Mouse (Mus musculus) neural tube, embryonic 14.5 days (tissue): ENCODE data around the gene Lmo7. TPM values are rescaled to one million over a fixed set of nuclear protein-coding genes. Genes with fewer than 3 reads are reported as not detected.

ENCODE experiments used
- ATAC-seq: fragments of 200-750 bp; cut with Nextera tagmentation; 2 replicates; pipeline ENCODE4 v1.8.0; 2017; ENCODE audit warnings: low read depth, mild to moderate bottlenecking, moderate TSS enrichment, moderate library complexity
- H3K27ac ChIP-seq: fragments of 300-500 bp; sonication (generic); 2 replicates; pipeline ENCODE4 v1.5.1; 2014; ENCODE audit warnings: low read depth, mild to moderate bottlenecking, control low read depth, low read length, moderate library complexity, mixed read lengths
- H3K27me3 ChIP-seq: fragments of 300-500 bp; sonication (generic); 2 replicates; pipeline ENCODE4 v1.6.1; 2014; ENCODE audit warnings: low read length; ENCODE audit not compliant: control insufficient read depth, insufficient read depth
- H3K36me3 ChIP-seq: fragments of 300-500 bp; sonication (generic); 2 replicates; pipeline ENCODE4 v1.6.1; 2014; ENCODE audit warnings: low read length, mixed read lengths; ENCODE audit not compliant: control insufficient read depth, insufficient read depth
- H3K4me1 ChIP-seq: fragments of 300-500 bp; sonication (generic); 2 replicates; pipeline ENCODE4 v1.6.1; 2014; ENCODE audit warnings: low read length; ENCODE audit not compliant: control insufficient read depth, insufficient read depth
- H3K4me2 ChIP-seq: fragments of 300-500 bp; sonication (generic); 2 replicates; pipeline ENCODE4 v1.6.1; 2014; ENCODE audit warnings: mild to moderate bottlenecking, low read depth, low read length, control low read depth
- H3K4me3 ChIP-seq: fragments of 300-500 bp; sonication (generic); 2 replicates; pipeline ENCODE4 v1.5.1; 2014; ENCODE audit warnings: low read depth, low read length, control low read depth, mixed read lengths
- H3K9ac ChIP-seq: fragments of 300-500 bp; sonication (generic); replicated peaks from 2 replicates; pipeline ENCODE4 v1.6.1; 2014; ENCODE audit warnings: low read depth, mild to moderate bottlenecking, control low read depth, low read length, mixed read lengths
- H3K9me3 ChIP-seq: fragments of 300-500 bp; sonication (generic); 2 replicates; pipeline ENCODE4 v1.6.1; 2016; ENCODE audit warnings: low read length; ENCODE audit not compliant: control insufficient read depth
- WGBS: fragments of 180-500 bp; shearing (Covaris S2); extraction: QIAGEN DNeasy Blood & Tissue Kit; methylation state at CpG from one replicate; pipeline ENCODE4 v1.1.7; 2014; 5-methylcytosine and 5-hydroxymethylcytosine counted together
- polyA plus RNA-seq: library from polyadenylated mRNA; unstranded; fragments of >200 nt; fragmentation: Nextera tagmentation; extraction: Ambion mirVana; gene quantifications from 2 replicates; pipeline ENCODE4 v1.2.1, GENCODE M21; 2014

The Lmo7 gene
- polyA plus RNA-seq, 1 experiment from 2014 or later, result 1.7 TPM

DNA sequence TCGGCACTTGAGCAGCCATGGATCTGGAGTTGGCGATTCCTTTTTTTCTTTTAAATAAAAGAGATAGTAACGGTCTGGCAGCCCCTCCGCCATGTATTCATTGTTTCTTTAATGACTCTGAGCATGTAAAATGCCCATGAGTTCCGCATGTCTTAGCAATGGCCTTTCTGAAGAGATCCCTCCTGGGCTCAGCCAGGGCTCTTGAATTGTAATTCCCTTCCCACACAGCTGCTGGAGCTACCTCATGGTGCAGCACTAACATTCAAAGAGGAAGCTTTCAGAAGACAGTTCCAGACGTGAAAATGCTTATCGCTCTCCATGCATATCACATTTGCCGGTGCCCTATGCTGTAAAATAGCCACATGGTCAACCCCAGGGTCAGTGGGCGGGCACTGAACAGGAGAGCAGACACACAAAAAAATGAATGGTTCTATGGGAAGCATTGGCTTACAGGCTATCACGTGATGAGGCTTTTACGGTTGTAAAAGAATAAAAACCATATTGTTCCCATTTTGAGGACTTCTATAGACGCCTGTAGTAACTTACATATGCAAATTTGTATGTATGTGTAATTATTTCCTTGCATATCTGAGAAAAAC, 198.0 kb downstream of the Lmo7 start:
- Histone ChIP-seq H3K4me1 (no peaks in the 10 kb centered on the region), H3K4me2 (no peak overlapping the region), H3K4me3 (no peak overlapping the region), H3K27me3 (no peaks in the 10 kb centered on the region), H3K9me3 (no peaks in the 10 kb centered on the region), H3K27ac (no peak overlapping the region), H3K9ac (no peak overlapping the region), H3K36me3 (no peaks in the 10 kb centered on the region)
- WGBS, result 37% methylated on average over 12 of the region's 12 CpGs
- ATAC-seq, result no peak; the same call in 1 of the 2 replicates

DNA sequence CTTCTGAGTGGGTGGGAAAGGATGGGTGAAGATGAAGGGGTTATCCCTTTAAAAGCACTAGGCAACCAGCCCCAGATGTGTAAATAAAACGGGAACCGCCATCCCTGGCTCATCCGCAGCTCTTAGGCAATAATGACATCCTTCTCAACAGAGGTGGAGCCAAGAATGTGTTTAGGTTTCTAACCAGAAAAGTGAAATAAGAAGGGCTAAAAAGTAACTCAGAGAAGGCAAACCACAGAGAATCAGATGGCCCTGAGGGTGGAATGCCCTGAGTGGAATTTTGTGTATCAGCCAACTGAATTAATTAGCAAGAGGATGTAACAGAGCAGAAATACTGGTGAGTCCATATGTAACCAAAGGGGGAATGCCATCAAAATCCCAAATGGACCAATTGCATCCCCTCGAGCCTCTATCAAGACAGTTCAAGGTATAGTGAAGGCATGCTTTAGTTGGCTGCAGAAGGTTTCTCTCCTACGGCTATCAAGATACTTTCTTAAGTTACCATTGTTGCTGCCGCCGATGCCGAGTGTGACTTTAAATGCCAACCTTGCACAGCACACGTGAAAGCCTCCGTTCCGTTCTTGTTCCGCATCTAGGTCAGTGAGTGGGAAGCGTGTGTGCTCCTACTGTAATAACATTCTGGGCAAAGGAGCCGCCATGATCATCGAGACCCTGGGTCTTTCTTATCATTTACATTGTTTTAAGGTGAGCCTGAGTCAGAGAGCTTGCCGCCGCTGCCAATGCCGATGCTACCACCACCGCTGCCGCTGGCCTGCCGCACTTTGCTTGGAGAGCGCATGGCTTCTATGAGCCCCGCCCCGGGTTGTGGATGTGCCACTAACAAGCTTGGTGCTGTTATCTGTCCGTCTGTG, 201.1 kb downstream of the Lmo7 start:
- Histone ChIP-seq H3K4me3 (no peak overlapping the region), H3K4me2 (no peak overlapping the region), H3K9me3 (no peaks in the 10 kb centered on the region), H3K4me1 (no peaks in the 10 kb centered on the region), H3K9ac (no peak overlapping the region), H3K27ac (no peak overlapping the region), H3K36me3 (no peaks in the 10 kb centered on the region), H3K27me3 (no peaks in the 10 kb centered on the region)
- no peak for ATAC-seq
- 95% methylated on average over 25 of the region's 25 CpGs for WGBS

DNA sequence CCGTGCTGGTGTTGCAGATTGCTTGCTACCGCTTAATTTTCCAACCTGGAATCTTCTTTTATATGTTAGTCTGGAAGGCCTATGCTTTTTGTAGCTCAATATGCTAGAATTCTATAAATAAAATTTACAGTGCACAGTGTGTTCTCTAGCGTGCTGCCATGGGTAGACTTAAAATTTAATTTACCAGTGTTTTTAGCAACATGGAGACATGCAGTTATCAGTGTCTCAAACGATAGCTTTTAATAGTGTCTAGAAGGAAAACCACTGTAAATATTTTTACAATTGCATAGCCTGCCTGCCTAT, 201.6 kb downstream of the Lmo7 start:
- no peaks in the 10 kb centered on the region for H3K9me3 ChIP-seq
- H3K36me3 ChIP-seq, result no peaks in the 10 kb centered on the region
- no peaks in the 10 kb centered on the region for H3K4me1 ChIP-seq
- no peak overlapping the region for H3K4me3 ChIP-seq
- H3K27me3 ChIP-seq, result no peaks in the 10 kb centered on the region
- ATAC-seq, result no peak
- no peak overlapping the region for H3K9ac ChIP-seq
- H3K27ac ChIP-seq, result no peak overlapping the region
- WGBS, result 91% methylated on average over 4 of the region's 4 CpGs
- H3K4me2 ChIP-seq, result no peak overlapping the region

DNA sequence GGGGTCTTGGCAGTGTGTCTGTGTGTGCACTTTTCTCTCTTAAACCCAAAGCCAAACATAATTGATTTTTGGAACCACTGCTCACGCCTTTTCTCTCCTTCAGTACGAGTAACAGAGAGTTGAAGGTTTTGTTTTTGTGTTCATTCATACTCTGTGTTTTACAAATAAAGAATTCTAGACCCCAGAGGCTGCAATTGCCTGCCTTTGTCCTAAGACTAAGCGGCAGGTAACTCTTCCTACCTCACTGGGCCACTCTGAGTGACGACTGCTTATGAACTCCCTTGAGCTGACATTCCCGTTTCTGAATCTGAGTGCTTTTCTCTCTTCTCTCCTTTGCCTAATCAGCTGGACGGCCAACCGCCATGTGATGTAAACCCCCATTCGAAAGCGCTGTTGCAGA, 203.8 kb downstream of the Lmo7 start:
- Histone ChIP-seq H3K9me3 (no peaks in the 10 kb centered on the region), H3K36me3 (no peaks in the 10 kb centered on the region), H3K27me3 (no peaks in the 10 kb centered on the region), H3K4me2 (no peak overlapping the region), H3K4me3 (no peak overlapping the region), H3K9ac (no peak overlapping the region), H3K4me1 (no peaks in the 10 kb centered on the region), H3K27ac (no peak overlapping the region)
- ATAC-seq, result no peak
- 89% methylated on average over 9 of the region's 9 CpGs for WGBS

DNA sequence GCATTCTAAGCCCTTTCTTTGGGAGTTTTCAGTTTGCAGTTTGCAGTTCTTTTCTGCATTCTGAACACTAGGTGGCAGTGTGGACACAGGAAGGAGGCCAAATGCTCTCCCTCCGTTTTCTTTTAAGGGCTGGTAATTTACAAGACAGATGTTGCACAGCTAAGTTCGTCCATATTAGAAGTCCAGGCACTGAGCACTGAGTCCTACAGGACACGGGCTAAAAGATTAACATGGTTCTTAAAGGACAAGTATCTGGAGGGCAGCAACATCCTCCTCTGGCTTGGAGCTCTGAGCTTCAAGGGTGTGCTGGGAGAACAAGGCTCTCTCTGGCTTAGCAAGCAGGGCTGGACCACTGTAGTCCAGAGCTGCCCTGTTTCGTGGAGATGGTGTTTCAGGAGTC, 213.2 kb downstream of the Lmo7 start:
- no peaks in the 10 kb centered on the region for H3K9me3 ChIP-seq
- H3K4me2 ChIP-seq, result peak overlapping the region; percentile 21; the same call in 1 of the 2 replicates
- H3K36me3 ChIP-seq, result no peaks in the 10 kb centered on the region
- WGBS, result 6% methylated on average over 4 of the region's 4 CpGs
- H3K27me3 ChIP-seq, result no peaks in the 10 kb centered on the region
- no peak overlapping the region for H3K9ac ChIP-seq
- H3K27ac ChIP-seq, result no peak overlapping the region
- ATAC-seq, result peak; percentile 62; the same call in 1 of the 2 replicates
- no peaks in the 10 kb centered on the region for H3K4me1 ChIP-seq
- no peak overlapping the region for H3K4me3 ChIP-seq

DNA sequence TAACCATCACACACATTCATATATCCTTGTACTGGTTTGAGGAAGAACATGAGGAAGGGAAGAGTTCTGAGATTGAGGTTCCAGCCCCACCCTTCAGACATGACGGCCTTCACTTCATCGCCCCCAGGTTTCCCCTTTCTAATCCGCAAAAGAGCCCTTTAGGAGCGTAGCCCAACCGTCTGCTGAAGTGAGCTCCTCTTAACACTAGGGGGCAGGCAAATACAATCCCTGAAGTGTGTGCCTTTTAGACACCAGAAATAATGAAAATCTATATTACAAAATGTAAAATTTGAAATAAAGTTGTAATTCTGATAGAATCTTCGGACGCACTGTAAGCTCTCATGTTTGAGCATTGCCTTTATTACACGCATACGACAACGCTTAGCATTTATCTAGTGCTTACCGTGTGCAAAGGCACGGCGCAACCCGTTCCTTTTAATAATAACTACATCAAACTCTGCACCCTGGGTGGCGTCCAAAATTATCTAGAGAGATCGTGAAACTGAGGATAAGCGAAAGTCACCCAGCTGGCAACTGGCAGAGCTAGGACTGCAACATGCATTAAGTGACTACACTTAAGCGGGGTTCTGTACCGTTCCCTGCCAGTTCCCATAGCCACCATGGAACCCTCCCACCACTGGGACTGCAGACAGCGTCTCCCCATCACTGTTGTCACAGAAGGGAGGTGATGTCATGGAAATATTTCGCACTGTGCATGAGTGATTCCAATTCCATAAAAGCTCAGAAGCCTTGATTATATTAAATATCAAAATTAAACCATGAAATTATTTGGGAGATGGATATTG, 217.2 kb downstream of the Lmo7 start:
- Histone ChIP-seq H3K4me3 (no peak overlapping the region), H3K36me3 (no peaks in the 10 kb centered on the region), H3K4me2 (no peak overlapping the region), H3K9ac (no peak overlapping the region), H3K9me3 (no peaks in the 10 kb centered on the region), H3K27me3 (no peaks in the 10 kb centered on the region), H3K4me1 (no peaks in the 10 kb centered on the region; the same call in 1 of the 2 replicates), H3K27ac (no peak overlapping the region)
- ATAC-seq, result peak; percentile 68
- WGBS, result 56% methylated on average over 21 of the region's 21 CpGs

DNA sequence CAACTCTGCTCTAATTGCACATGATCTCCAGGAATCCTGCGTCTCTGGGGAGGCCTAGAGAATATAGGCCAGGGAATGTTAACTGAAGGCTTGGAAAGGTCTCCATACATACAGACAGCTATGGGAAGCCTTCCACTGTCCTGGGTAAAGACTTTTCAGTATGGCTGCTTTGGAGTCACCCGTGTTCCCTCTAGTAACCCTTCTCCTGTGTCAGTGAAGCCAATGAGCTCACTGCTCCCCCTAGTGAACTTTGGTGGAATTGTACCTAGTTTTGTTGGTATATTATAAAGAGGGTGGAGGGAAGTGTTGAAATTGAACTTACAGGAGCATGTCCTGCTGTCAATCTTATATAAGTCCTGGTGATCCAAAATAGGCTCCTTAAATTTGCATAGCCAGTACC, 219.4 kb downstream of the Lmo7 start:
- no peak overlapping the region for H3K4me3 ChIP-seq
- H3K27ac ChIP-seq, result no peak overlapping the region
- H3K36me3 ChIP-seq, result no peaks in the 10 kb centered on the region
- no peaks in the 10 kb centered on the region; the same call in 1 of the 2 replicates for H3K4me1 ChIP-seq
- WGBS, result 57% methylated on average over 2 of the region's 2 CpGs
- no peaks in the 10 kb centered on the region for H3K27me3 ChIP-seq
- no peak overlapping the region for H3K9ac ChIP-seq
- no peak overlapping the region for H3K4me2 ChIP-seq
- no peaks in the 10 kb centered on the region for H3K9me3 ChIP-seq
- ATAC-seq, result no peak

DNA sequence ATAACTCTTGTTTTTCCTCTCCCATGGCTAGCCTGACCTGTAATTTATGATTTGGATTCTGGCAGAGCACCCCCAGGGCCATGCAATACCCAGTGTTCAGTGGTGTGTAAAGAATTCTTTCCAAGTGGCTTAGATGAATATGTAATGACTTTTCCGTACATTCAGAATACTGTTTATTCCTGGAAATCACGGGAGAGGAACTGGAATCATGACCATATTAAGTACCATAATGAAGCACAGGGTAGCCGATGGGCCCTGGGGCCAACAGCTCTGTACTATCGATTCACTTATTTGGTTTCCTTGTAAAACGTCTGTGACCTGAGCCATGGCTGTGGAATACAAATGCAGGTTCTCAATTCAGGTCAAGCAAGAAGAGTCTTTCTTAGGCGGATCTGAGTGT, 221.3 kb downstream of the Lmo7 start:
- ATAC-seq, result no peak; the same call in 1 of the 2 replicates
- WGBS, result 37% methylated on average over 6 of the region's 6 CpGs
- no peaks in the 10 kb centered on the region; the same call in 1 of the 2 replicates for H3K4me1 ChIP-seq

More for the DNA sequence above, 221.3 kb downstream of the Lmo7 start:
- H3K9ac ChIP-seq, result no peak overlapping the region
- H3K4me2 ChIP-seq, result no peak overlapping the region
- H3K4me3 ChIP-seq, result no peak overlapping the region
- H3K9me3 ChIP-seq, result no peaks in the 10 kb centered on the region
- no peaks in the 10 kb centered on the region for H3K36me3 ChIP-seq
- H3K27me3 ChIP-seq, result no peaks in the 10 kb centered on the region
- H3K27ac ChIP-seq, result no peak overlapping the region
